Mouse (Mus musculus): ENCODE measurements at regions not wholly inside any gene's neighbourhood (a gene's known extent, or its start where the extent isn't known, plus 50 kb on each side); places are given as distances from the start of the nearest gene placed in this dataset.

GRCm38 (mm10) chr10:43721356-43721755 lies 143.3 kb downstream of the Cd24a start:
- DNase-seq, result no peak

DNA sequence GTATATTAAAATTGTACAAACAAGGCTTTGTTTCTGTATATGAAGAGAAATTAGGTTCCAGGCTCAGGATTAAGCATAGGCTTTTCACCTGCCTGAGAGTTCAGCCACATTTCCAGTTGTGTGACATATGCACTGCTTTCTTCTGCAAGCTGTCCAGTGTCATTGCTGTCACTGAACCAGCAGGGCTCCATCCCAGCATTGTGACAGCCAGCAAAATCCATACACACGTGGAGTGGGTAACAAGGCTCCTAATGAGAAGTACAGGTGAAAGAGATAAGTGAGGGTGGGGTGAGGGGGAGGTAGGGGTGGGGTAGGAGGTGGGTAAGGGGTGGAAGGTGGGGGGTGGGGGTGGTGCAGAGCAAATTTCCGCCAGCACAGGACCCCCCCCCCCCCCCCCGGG lies 144.1 kb downstream of the Cd24a start:
- DNase-seq, result no peak

DNA sequence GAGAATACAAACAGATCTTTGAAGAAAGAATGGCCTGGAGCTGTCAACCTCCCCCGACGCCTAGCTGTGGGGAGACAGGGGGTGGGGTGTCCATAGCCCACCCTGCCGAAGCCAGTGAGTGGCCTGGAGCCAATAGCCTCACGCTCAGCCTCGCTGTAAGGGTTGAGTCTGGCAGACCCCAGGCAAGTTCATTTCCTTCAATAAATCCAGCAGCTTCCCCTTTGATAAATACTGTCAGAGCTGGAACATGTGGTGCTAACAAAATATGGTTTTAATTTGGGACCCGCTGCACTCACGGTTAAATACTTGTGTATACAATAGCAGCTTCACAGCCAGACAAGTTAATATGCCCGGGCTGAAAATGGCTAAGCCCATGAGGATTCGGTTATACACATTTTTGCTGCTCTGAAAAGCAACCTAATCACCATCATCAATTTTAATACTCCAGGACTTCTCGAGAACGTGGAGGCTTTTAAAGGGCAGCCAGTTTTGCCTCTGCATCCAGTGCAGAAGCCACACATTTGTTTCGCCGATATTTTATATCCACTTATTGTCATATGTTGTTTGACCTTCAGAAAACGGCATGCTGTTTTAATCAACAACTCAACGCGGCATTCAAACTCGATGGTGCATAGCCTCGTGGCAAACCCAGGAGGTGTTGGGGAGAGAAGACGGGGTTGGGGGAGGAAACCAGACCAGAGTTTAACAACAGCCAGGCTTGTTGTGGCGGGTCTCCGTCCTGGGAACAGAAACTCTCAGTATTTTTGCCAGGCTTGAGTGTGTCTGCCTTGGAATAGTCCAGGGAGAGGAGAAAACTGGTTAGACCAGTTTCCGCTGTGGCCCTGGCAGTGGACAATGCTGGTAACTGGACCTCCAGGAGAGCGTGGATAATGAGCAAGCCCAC lies 144.9 kb downstream of the Cd24a start:
- DNase-seq, result no peak

- peak; percentile 77 for DNase-seq
Measured at GRCm38 (mm10) chr10:43723615-43723937, 145.5 kb downstream of the Cd24a start.

DNA sequence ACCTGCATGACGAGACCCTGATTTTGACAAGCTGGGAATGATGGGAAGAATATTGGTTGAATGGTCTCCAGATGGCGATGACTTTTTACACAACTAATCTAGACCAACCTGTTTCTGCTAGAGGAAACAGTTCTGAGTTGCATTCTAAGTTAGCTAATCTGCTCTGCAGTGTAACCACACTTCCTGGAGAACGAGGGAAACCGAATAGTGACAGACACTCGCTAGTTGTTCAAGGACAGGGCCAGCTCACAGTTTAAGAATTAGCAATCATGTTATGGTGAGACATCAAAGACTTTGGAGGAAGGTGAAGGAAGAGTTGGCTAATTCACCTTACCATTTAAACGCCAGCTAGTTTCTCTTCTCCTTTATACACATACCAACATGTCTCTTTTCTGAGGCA lies 149.7 kb downstream of the Cd24a start:
- no peak for DNase-seq

- DNase-seq, result no peak
Measured at GRCm38 (mm10) chr10:43729184-43729583, 151.1 kb downstream of the Cd24a start.

DNA sequence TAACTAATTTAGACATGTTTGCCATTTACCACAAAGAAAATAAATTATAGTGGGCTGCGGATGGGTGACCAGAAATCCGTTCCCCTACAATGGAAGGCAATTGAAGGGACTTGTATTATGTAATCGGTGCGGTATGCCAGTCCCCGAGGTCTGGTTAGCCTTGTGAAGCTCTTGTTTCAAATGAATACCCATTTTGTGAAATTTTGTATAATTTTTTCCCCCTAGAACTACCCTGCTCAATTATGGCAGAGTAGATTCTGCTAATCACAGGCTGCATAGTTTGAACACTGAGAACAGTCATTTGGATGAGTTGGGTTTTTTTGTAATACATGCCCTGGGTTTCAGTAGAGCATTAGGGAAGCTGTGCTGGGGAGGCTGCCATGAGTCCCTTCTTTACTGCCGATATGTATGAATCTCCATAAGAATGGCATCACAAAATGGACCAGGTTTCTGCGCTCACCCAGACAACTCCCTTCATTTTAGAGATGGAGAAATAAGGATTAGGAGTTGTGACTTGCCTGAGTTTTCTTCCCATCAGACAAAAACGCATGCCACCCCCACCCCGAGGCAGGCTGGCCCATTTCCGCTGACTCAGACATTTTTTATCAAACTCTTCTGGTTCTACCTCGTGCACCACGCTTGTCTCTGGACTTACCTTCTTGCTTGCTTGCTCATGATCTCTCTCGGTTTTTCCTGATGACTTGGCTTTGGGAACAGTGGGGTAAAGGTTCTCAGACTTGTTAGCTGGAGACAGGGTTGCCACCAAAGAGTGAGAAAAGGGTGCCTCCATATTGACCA lies 155.7 kb downstream of the Cd24a start:
- no peak for DNase-seq

GRCm38 (mm10) chr10:43739181-43739580 lies 161.1 kb downstream of the Cd24a start:
- DNase-seq, result no peak

DNA sequence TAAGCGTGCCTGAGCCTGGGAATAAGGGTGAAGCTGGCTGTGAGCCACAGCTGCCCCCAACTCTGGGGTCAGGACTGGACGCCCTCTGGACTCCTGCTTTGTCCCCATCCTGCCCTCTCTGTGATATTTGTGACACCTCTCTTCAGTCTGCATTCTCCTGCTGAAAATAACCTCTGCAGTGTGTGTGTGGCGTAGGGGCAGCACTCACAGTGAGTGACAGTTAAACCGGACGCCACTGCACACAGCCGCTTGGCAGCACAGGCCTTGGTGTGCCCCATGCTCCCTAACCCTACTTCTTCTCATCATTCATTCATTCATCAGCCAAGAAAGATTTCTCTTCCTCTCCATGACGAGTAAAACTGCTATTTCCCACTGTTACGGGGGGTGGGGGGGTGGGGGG lies 161.6 kb downstream of the Cd24a start:
- DNase-seq, result no peak

DNA sequence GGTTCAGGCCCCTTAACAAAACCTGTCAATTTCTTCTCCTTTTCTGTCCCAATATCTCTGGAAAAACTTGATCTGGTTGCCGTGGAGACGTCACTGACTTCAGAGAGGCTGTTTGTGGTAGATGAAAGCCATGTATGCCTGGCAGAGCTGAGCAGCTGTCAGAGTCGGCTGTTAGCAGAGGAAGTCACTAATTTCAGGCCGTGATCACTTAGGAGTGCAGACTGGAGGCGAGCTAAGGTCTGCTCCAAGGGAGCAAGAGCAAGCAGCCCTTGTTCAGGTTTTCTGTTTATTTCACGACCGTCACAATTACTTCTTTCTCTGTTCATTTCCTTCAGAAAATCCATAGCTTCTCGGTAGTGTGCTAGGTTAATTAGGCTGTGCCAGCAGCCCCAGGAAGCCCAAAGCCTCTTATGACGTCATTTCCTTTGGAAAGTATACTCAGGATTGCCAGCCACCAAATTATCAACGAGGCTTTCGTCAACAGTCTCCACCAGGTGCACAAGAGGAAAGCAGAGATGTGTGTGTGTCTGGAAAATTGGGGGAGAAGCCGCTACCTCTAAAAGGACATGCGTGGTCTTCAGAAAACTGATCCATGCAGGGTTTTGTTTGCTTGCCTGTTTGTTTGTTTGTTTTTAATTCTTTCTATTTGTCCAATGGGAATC lies 161.2 kb downstream of the Qrsl1 start:
- DNase-seq, result no peak

- DNase-seq, result no peak
Measured at GRCm38 (mm10) chr10:43741361-43742084, 160.0 kb downstream of the Qrsl1 start.

GRCm38 (mm10) chr10:43742085-43743054 lies 159.2 kb downstream of the Qrsl1 start:
- no peak for DNase-seq

GRCm38 (mm10) chr10:43743188-43744120 lies 158.1 kb downstream of the Qrsl1 start:
- DNase-seq, result no peak

GRCm38 (mm10) chr10:43745931-43746630 lies 155.5 kb downstream of the Qrsl1 start:
- no peak for DNase-seq

DNA sequence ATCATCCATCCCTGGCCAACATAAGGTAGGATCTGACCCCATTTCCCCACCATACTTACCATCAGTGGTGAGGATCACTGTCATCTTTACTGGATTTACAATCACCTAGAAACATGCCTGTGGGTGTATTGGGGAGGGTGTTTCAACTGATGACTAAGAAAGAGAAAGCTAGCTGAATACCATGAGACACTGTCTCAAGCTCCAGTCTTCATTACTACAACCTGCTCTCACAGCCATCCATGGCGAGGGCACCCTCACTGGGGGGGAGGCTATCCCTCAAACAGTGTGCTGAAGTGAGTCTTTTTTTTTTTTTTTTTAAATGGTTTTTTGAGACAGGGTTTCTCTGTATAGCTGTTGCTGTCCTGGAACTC lies 154.9 kb downstream of the Qrsl1 start:
- DNase-seq, result no peak

DNA sequence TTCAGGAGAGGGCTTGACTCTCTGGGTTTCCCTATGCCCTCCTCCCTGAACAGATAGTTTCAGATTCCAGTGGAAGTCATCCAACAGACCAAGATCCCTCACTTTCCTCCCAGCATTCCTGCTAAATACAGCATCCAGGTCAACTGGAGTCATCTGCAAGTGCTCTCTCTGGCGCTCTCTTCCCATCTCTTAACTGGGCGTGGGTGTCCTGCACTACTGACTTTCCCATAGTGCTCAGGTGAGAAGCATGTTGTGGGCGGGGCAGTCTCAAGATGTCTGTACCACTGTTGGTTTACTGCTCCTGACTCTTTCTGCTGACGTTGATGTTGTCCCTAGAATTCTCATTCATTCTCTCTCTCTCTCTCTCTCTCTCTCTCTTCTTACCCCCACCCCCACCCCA lies 154.0 kb downstream of the Qrsl1 start:
- DNase-seq, result no peak

- DNase-seq, result no peak
Measured at GRCm38 (mm10) chr10:43748300-43748699, 153.2 kb downstream of the Qrsl1 start.

- no peak for DNase-seq
Measured at GRCm38 (mm10) chr10:43749496-43750110, 151.9 kb downstream of the Qrsl1 start.

- no peak for DNase-seq
Measured at GRCm38 (mm10) chr10:43750401-43750800, 151.1 kb downstream of the Qrsl1 start.

Data from kidney, adult 18-20 months (tissue).